Mouse (Mus musculus): Measurements from ENCODE around the gene Ankrd13a. TPM values are rescaled to one million over a fixed set of nuclear protein-coding genes. Genes with fewer than 3 reads are reported as not detected.

The Ankrd13a gene
- total and polyA plus RNA-seq, 3 experiments: 110 to 184 (median 180) TPM

GRCm38 (mm10) chr5:114766686-114767085, 7.8 kb upstream of the Ankrd13a start:
- no peaks in the 10 kb centered on the region for H3K9me3 ChIP-seq (replicated peaks; ENCODE audit: insufficient read depth, low read length)
- peaks cover 0 to 5% of the 10 kb centered on the region in 2 experiments; a peak in 1 of 4 replicates for H3K4me1 ChIP-seq (ENCODE audit: control insufficient read depth in 1 of 2, insufficient read depth in 2 of 2, low read length in 2 of 2)
- TF ChIP-seq ELF1 (IDR thresholded peaks at IDR 0.05; ENCODE audit: low read depth, low read length): no peak
- no peak for TF ChIP-seq MXI1 (IDR thresholded peaks at IDR 0.05; ENCODE audit: low read depth, low read length)
- TF ChIP-seq NRF1 (IDR thresholded peaks at IDR 0.05; ENCODE audit: insufficient read depth, low read depth, low read length, poor library complexity, severe bottlenecking): no peak
- no peak for TF ChIP-seq MAFK (IDR thresholded peaks at IDR 0.05; ENCODE audit: borderline replicate concordance, low read depth, low read length)
- no peak for TF ChIP-seq USF1 (IDR thresholded peaks at IDR 0.05; ENCODE audit: low read depth, low read length)
- no peak for TF ChIP-seq HCFC1 (IDR thresholded peaks at IDR 0.05; ENCODE audit: low read depth, low read length)
- no peak for TF ChIP-seq CHD2 (IDR thresholded peaks at IDR 0.05; ENCODE audit: low read length)
- no peak for TF ChIP-seq ZKSCAN1 (IDR thresholded peaks at IDR 0.05; ENCODE audit: low read depth, low read length)
- TF ChIP-seq NELFE (IDR thresholded peaks at IDR 0.05; ENCODE audit: low read depth, low read length): no peak
- no peak for TF ChIP-seq GABPA (IDR thresholded peaks at IDR 0.05; ENCODE audit: low read depth, low read length)
- TF ChIP-seq CTCF (IDR thresholded peaks at IDR 0.05 in 2 of 3, conservative IDR thresholded peaks at IDR 0.05 in 1 of 3; ENCODE audit: control insufficient read depth in 1 of 3, insufficient read depth in 1 of 3, low read depth in 2 of 3, low read length in 3 of 3, poor library complexity in 1 of 3, severe bottlenecking in 1 of 3): no peak
- TF ChIP-seq BHLHE40 (IDR thresholded peaks at IDR 0.05; ENCODE audit: borderline replicate concordance, low read depth, low read length): no peak

DNA sequence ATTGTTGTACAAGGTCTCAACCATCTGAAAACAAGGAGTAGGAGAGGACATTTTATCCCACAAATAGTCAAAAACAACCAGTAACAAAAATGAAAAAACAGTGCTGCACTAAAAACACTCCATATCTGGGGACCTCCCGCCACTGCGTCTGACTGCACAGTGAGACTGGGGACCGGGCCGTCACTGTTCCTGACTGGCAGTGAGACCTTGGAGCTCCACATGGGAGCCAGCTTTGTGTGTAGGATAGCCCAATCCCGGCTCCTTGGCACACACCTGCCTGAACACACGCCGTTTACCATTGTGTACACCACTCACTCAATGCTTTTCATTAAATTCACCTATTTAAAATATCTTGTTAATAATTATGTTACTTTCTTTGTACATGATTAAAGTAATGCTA, 7.3 kb upstream of the Ankrd13a start:
- TF ChIP-seq POLR2A (IDR thresholded peaks at IDR 0.05; ENCODE audit: control insufficient read depth in 1 of 2, insufficient read depth in 1 of 2, low read depth in 1 of 2, low read length in 2 of 2, poor library complexity in 1 of 2) (no peak), RAD21 (IDR thresholded peaks at IDR 0.05; ENCODE audit: low read depth, low read length) (no peak), MXI1 (IDR thresholded peaks at IDR 0.05; ENCODE audit: low read depth, low read length) (no peak), MAX (IDR thresholded peaks at IDR 0.05; ENCODE audit: low read length) (no peak), SIN3A (IDR thresholded peaks at IDR 0.05; ENCODE audit: low read length) (no peak), SMC3 (IDR thresholded peaks at IDR 0.05; ENCODE audit: low read depth, low read length) (no peak), NELFE (IDR thresholded peaks at IDR 0.05; ENCODE audit: low read depth, low read length) (no peak), CHD2 (IDR thresholded peaks at IDR 0.05; ENCODE audit: low read length) (no peak), ZNF384 (IDR thresholded peaks at IDR 0.05; ENCODE audit: low read depth, low read length) (no peak), UBTF (IDR thresholded peaks at IDR 0.05; ENCODE audit: borderline replicate concordance, insufficient read depth, low read depth, low read length) (no peak), HCFC1 (IDR thresholded peaks at IDR 0.05; ENCODE audit: low read depth, low read length) (no peak), USF2 (IDR thresholded peaks at IDR 0.05; ENCODE audit: borderline replicate concordance in 1 of 2, insufficient read depth in 1 of 2, low read depth in 1 of 2, low read length in 2 of 2) (no peak), GATA1 (IDR thresholded peaks at IDR 0.05; ENCODE audit: low read depth, low read length) (no peak), ZMIZ1 (IDR thresholded peaks at IDR 0.05; ENCODE audit: low read depth, low read length) (no peak), ELF1 (IDR thresholded peaks at IDR 0.05; ENCODE audit: low read depth, low read length) (no peak)
- Histone ChIP-seq H3K4me3 (ENCODE audit: control insufficient read depth in 1 of 2, insufficient read depth in 1 of 2, low read depth in 2 of 2, low read length in 2 of 2) (no peak overlapping the region), H3K4me1 (ENCODE audit: control insufficient read depth in 1 of 2, insufficient read depth in 2 of 2, low read length in 2 of 2) (peaks cover 0 to 5% of the 10 kb centered on the region in 2 experiments; a peak in 1 of 4 replicates), H3K36me3 (ENCODE audit: control insufficient read depth in 1 of 2, insufficient read depth in 2 of 2, low read length in 2 of 2) (peaks cover 2 to 13% of the 10 kb centered on the region in 2 experiments; a peak in 2 of 4 replicates), H3K9me3 (replicated peaks; ENCODE audit: insufficient read depth, low read length) (no peaks in the 10 kb centered on the region), H3K27ac (ENCODE audit: control insufficient read depth, low read depth, low read length) (no peak overlapping the region), H3K79me2 (ENCODE audit: control insufficient read depth, insufficient read depth, low read length, poor library complexity) (peaks cover 43% of the 10 kb centered on the region), H3K27me3 (ENCODE audit: control insufficient read depth in 1 of 2, insufficient read depth in 2 of 2, low read length in 2 of 2) (no peaks in the 10 kb centered on the region), H3K9ac (ENCODE audit: control insufficient read depth, low read depth, low read length, poor library complexity, severe bottlenecking) (no peak overlapping the region)
- no peak for DNase-seq (ENCODE audit: low read depth, low spot score)

More at GRCm38 (mm10) chr5:114766686-114767085, 7.8 kb upstream of the Ankrd13a start:
- Histone ChIP-seq H3K27ac (ENCODE audit: control insufficient read depth, low read depth, low read length) (no peak overlapping the region), H3K4me3 (ENCODE audit: control insufficient read depth in 1 of 2, insufficient read depth in 1 of 2, low read depth in 2 of 2, low read length in 2 of 2) (no peak overlapping the region), H3K27me3 (ENCODE audit: control insufficient read depth in 1 of 2, insufficient read depth in 2 of 2, low read length in 2 of 2) (no peaks in the 10 kb centered on the region), H3K36me3 (ENCODE audit: control insufficient read depth in 1 of 2, insufficient read depth in 2 of 2, low read length in 2 of 2) (peaks cover 2 to 14% of the 10 kb centered on the region in 2 experiments; a peak in 2 of 4 replicates), H3K79me2 (ENCODE audit: control insufficient read depth, insufficient read depth, low read length, poor library complexity) (peaks cover 39% of the 10 kb centered on the region), H3K9ac (ENCODE audit: control insufficient read depth, low read depth, low read length, poor library complexity, severe bottlenecking) (no peak overlapping the region)
- DNase-seq (ENCODE audit: low read depth, low spot score): no peak

Data from MEL (cell line).